ENCODE assay signal across 32 mouse cellular contexts in genomic region chr19:22768242-22768641, GRCm38 (mm10).
"Had no signal": no experiment of that assay in that cellular context is flagged by ENCODE, and none has a peak within 500 bp of the region (broad histone marks: within the 10 kb centered on the region; RNA-seq: fewer than 3 reads in every experiment).

No protein-coding gene starts in this region.

- ATAC-seq: inflammation-experienced regulatory T-cells, adult 6 months; intestine, embryonic 15.5 days; intestine, embryonic 16.5 days; intestine, postnatal 0 days had no signal

- H3K9me3 ChIP-seq: heart, embryonic 10.5 days; heart, embryonic 12.5 days; heart, embryonic 13.5 days; heart, embryonic 15.5 days; hindbrain, embryonic 13.5 days; intestine, embryonic 15.5 days; kidney, embryonic 15.5 days had no signal

- H3K4me1 ChIP-seq: heart, embryonic 13.5 days; heart, embryonic 15.5 days; hindbrain, embryonic 13.5 days; intestine, embryonic 15.5 days; kidney, embryonic 15.5 days had no signal

- H3K9ac ChIP-seq: heart, embryonic 12.5 days; heart, embryonic 13.5 days; heart, embryonic 15.5 days; hindbrain, embryonic 13.5 days; intestine, embryonic 15.5 days; kidney, embryonic 15.5 days had no signal

- H3K4me2 ChIP-seq: heart, embryonic 11.5 days; heart, embryonic 12.5 days; heart, embryonic 13.5 days; heart, embryonic 15.5 days; hindbrain, embryonic 13.5 days; intestine, embryonic 15.5 days; kidney, embryonic 15.5 days had no signal

- H3K27ac ChIP-seq: heart, adult 2 months; heart, embryonic 10.5 days; heart, embryonic 13.5 days; heart, embryonic 15.5 days; hindbrain, embryonic 13.5 days; intestine, embryonic 15.5 days; kidney, embryonic 15.5 days; kidney, postnatal 0 days; layer of hippocampus, adult 2 months; left cerebral cortex, adult 2 months had no signal

- DNase-seq: heart, adult 18-20 months; heart, adult 2 months; heart, postnatal 10 days; heart, postnatal 14 days; heart, postnatal 36 days; heart, postnatal 4 days; kidney, adult 11 months; kidney, adult 18-20 months; kidney, adult 2 months; kidney, adult 8-10 months; kidney, adult 9 months; kidney, postnatal 10 days; kidney, postnatal 14 days; kidney, postnatal 25 days; kidney, postnatal 36 days; kidney, postnatal 4 days; layer of hippocampus, adult 9-11 months; layer of hippocampus, postnatal 36 days had no signal

- H3K36me3 ChIP-seq: heart, embryonic 10.5 days; heart, embryonic 12.5 days; heart, embryonic 13.5 days; heart, embryonic 15.5 days; hindbrain, embryonic 13.5 days; intestine, embryonic 15.5 days; kidney, embryonic 15.5 days had no signal

- H3K4me3 ChIP-seq: heart, adult 2 months; heart, embryonic 10.5 days; heart, embryonic 12.5 days; heart, embryonic 13.5 days; heart, embryonic 15.5 days; hindbrain, embryonic 13.5 days; intestine, embryonic 15.5 days; kidney, embryonic 15.5 days; layer of hippocampus, adult 2 months; left cerebral cortex, adult 2 months had no signal

- H3K27me3 ChIP-seq: heart, embryonic 12.5 days; heart, embryonic 13.5 days; heart, embryonic 15.5 days; hindbrain, embryonic 13.5 days; intestine, embryonic 15.5 days; kidney, embryonic 15.5 days had no signal
